Mouse (Mus musculus) induced T-regulatory cell, adult 2 months (primary cell): ENCODE data around the gene Olfr765.
"Not testable (repeated sequence)": the region's sequence is repeated elsewhere in the genome, so short reads cannot be mapped to it uniquely, and the experiment has no call there.

Source experiments
- DNase-seq: peaks from one replicate; pipeline ENCODE4 v3.0.0-alpha.2; 2012; ENCODE audit warnings: low read depth

Olfr765 gene

GRCm38 (mm10) chr10:129049898-129050297 is at the start of gene Olfr765:
TSS of gene Olfr765 (minus strand) at chr10:129049998.
- not testable (repeated sequence) for DNase-seq

GRCm38 (mm10) chr10:129099275-129099674 is 49.5 kb upstream of the Olfr765 start, which contains the start of gene Olfr768:
TSS of gene Olfr768 (minus strand) at chr10:129099375.
- no peak for DNase-seq

- not testable (repeated sequence) for DNase-seq
Measured at GRCm38 (mm10) chr10:129082810-129083209, 33.0 kb upstream of the Olfr765 start, which contains the start of gene Olfr767. TSS of gene Olfr767 (minus strand) at chr10:129082910.

- no peak for DNase-seq
Measured at GRCm38 (mm10) chr10:129068877-129069276, 19.1 kb upstream of the Olfr765 start, which contains the start of gene Olfr766-ps1. TSS of gene Olfr766-ps1 (minus strand) at chr10:129068977.

- DNase-seq = no peak
Measured at GRCm38 (mm10) chr10:129039796-129040195, 10.0 kb downstream of the Olfr765 start, which contains the start of gene Olfr764-ps1. TSS of gene Olfr764-ps1 (minus strand) at chr10:129039896.

- DNase-seq = no peak
Measured at GRCm38 (mm10) chr10:129028343-129028742, 21.5 kb downstream of the Olfr765 start.

- peak; percentile 64 for DNase-seq
Measured at GRCm38 (mm10) chr10:129026018-129026662, 23.7 kb downstream of the Olfr765 start.

- DNase-seq = no peak
Measured at GRCm38 (mm10) chr10:129023319-129023718, 26.5 kb downstream of the Olfr765 start.

GRCm38 (mm10) chr10:129014477-129014876 is 35.3 kb downstream of the Olfr765 start:
- no peak for DNase-seq

GRCm38 (mm10) chr10:129011511-129011910 is 38.3 kb downstream of the Olfr765 start:
- not testable (repeated sequence) for DNase-seq

- no peak for DNase-seq
Measured at GRCm38 (mm10) chr10:129010288-129010841, 39.4 kb downstream of the Olfr765 start, which contains the start of gene Olfr763. TSS of gene Olfr763 (plus strand) at chr10:129010791.

GRCm38 (mm10) chr10:129004032-129004920 is 45.5 kb downstream of the Olfr765 start:
- DNase-seq = no peak

GRCm38 (mm10) chr10:128996523-128997040 is 53.2 kb downstream of the Olfr765 start:
- DNase-seq = no peak

- DNase-seq = no peak
Measured at GRCm38 (mm10) chr10:128995796-128996195, 54.0 kb downstream of the Olfr765 start.
